Mouse (Mus musculus) heart, adult 9 months (tissue): ENCODE measurements around the gene Tspyl4.
"Not testable (repeated sequence)": the region's sequence is repeated elsewhere in the genome, so short reads cannot be mapped to it uniquely, and the experiment has no call there.

ENCODE experiments used
- DNase-seq, 2 experiments: peaks; one replicate each; pipeline ENCODE4 v3.0.0; 2022; ENCODE audit warnings: low spot score in 2 of 2

Tspyl4 gene

DNA sequence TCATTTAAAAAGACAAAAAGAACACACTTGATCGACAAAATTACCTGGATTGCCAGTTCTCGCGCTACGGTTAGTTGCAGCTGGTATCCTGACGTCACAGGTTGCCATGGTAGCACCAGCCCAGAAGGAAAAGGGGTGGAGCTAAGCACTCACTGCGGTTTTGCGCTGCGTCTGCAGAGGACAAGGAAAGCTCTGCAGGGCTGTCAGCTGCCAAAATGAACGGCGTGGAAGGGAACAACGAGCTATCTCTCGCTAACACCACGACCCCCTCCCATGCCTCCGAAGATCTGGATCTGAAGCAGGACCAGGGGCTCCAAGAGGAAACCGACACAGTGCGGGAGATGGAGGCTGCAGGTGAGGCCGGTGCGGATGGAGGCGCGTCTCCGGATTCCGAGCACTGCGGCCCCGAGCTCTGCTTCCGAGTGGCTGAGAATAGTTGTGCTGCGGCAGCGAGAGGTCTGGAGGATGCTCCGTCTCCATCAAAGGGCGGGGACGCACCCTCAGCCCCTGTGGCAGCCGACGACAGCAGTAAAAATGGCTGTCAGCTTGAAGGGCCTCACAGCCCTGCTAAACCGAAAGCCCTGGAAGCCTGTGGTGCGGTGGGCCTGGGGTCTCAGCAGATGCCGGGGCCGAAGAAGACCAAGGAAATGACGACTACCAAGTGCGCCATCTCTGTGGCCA is at the start of gene Tspyl4:
Gene Tspyl4 (plus strand): TSS at position 144 of the 681 bp plus-strand sequence.
- DNase-seq, result peak; percentile 90 to 91

DNA sequence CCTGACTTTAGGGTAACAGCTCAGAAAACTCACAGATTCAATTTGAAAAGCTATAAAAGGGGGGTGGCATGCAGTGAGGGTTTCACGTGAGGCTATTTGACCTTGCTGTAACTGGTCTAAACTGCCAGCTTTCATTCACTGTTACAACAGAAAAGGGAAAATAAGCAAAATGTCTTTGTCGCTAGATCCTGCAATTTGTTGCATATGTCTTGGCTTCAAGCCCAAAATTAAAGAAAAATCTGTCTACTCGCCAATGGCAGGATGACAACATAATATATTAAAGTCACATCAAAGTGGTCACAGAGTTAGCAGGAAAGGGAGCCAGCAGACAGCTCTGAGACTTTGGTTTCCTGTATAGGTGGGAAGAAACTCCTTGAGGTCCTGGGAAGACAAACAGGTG is 49.5 kb upstream of the Tspyl4 start:
- no peak for DNase-seq

GRCm38 (mm10) chr10:34249594-34249993 is 47.6 kb upstream of the Tspyl4 start:
- DNase-seq, result no peak

GRCm38 (mm10) chr10:34252833-34253232 is 44.4 kb upstream of the Tspyl4 start:
- DNase-seq, result not testable (repeated sequence)

DNA sequence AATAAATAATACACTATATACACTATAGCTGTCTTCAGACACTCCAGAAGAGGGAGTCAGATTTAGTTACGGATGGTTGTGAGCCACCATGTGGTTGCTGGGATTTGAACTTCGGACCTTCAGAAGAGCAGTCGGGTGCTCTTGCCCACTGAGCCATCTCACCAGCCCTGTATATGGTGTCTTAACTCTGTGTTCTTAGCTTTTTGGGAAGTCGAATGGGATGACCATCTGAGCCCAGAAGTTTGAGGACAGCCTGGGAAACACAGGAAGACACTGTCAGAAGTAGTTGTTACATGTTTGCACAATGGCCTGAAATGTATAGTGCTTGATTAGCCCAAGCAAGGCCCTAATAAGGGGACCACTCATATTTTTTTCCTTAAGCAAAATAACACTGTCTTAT is 32.1 kb upstream of the Tspyl4 start:
- DNase-seq, result no peak

DNA sequence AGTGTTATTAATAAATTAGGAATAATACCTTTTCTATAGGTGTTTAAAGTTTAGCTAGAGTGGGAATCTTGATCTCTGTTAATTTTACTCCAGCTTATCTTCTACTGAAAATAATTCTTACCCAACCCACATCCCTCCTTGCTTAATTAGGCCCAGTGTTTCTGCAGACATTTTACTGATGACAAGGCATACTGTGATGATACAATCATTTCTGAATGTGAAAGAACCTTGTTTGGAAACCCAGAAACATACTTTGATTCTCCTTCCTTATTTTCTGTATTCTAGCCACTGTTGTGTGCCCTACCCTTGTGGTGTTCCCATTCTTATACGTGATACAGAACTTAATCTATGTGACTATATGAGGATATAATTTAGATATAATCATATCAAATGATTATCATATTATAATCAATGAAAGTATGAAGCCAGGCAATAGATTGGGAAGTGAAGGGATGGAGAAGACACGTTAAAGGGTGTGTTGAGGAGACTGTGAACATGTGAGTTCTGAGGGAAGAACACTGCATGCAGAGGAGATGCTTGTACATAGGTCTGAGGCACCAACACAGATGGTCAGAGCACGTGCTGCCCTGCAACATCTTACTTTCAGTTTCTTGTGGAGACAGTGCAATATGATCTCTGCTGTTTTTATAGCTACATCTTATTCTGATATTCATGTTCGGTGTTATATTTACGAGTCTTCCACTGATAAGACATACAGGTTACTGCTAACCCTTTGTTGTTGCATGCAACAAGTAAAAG is 29.8 kb upstream of the Tspyl4 start:
- DNase-seq, result no peak

- DNase-seq, result peak; percentile 10 to 43
Measured at GRCm38 (mm10) chr10:34271681-34272080, 25.6 kb upstream of the Tspyl4 start.

- DNase-seq, result peak in 1 of 2 experiments; percentile 55
Measured at GRCm38 (mm10) chr10:34280591-34281175, 16.6 kb upstream of the Tspyl4 start.

GRCm38 (mm10) chr10:34281211-34281961 is 15.9 kb upstream of the Tspyl4 start:
- no peak for DNase-seq

DNA sequence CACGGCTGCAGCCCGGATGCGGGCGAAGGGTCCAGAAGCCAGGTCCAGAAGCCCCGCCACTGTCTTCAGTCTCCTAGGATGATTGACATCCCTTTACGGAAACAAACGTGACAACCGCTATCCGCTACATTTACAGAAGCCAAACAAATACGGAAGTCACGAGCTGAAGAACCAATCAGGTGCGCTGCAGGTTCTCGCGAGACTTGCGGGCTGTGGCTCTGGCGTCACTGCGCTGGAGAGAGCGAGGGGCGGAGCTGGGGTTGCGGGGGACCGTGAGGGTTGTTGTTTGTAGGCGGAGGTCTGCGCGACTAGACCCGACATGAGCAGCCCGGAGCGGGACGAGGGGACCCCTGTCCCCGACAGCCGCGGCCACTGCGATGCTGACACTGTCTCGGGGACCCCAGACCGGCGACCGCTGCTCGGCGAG is 15.3 kb upstream of the Tspyl4 start, which contains the start of gene Tspyl1:
Gene Tspyl1 (plus strand): TSS at position 229 of the 427 bp plus-strand sequence.
- peak; percentile 97 to 98 for DNase-seq

DNA sequence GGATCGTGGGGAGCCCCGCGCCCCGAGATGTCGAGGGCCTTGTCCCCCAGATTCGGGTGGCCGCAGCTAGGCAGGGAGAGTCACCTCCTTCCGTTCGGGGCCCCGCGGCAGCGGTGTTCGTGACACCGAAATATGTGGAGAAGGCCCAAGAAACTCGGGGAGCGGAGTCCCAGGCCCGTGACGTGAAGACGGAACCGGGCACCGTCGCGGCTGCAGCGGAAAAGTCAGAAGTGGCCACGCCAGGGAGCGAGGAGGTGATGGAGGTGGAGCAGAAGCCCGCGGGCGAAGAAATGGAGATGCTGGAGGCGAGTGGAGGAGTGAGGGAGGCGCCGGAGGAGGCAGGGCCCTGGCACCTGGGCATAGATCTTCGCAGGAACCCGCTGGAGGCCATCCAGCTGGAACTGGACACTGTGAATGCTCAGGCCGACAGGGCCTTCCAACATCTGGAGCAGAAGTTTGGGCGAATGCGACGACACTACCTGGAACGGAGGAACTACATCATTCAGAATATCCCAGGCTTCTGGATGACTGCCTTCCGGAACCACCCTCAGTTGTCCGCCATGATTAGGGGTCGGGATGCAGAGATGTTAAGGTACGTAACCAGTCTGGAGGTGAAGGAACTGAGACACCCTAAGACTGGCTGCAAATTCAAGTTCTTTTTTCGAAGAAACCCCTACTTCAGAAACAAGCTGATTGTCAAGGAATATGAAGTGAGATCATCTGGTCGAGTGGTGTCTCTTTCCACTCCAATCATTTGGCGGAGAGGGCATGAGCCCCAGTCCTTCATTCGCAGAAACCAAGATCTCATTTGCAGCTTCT is 14.6 kb upstream of the Tspyl4 start:
- peak; percentile 50 to 58 for DNase-seq

DNA sequence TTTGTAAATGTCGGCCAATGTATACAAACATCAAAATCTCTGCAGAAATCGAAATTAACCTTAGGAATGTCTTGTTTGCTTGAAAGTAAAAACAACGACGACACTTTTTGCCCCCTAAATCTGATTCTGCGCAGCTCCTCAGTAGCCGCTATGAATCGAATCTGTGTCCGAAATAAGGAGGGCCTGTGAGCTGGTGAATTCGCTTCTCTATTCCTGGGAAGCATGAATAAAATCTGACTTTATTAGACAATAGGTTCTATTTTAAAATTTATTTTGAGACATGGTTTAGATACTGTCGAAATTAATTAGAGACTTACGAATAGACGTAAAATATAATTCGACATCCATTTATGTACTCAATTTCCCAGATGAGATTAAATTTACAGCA is 337 bp upstream of the Tspyl4 start:
- no peak for DNase-seq

DNA sequence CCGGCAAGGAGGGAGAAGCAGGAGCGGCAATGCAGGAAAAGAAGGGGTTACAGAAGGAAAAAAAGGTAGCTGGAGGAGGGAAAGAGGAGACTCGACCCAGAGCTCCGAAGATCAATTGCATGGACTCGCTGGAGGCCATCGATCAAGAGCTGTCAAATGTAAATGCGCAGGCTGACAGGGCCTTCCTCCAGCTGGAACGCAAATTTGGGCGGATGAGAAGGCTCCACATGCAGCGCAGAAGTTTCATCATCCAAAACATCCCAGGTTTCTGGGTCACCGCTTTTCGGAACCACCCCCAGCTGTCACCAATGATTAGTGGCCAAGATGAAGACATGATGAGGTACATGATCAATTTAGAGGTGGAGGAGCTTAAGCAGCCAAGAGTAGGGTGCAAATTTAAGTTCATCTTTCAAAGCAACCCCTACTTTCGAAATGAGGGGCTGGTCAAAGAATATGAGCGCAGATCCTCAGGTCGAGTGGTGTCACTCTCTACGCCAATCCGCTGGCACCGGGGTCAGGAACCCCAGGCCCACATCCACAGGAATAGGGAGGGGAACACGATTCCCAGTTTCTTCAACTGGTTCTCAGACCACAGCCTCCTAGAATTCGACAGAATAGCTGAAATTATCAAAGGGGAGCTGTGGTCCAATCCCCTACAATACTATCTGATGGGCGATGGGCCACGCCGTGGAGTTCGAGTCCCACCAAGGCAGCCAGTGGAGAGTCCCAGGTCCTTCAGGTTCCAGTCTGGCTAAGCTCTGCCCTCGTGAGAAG is 925 bp downstream of the Tspyl4 start:
- DNase-seq, result peak in 1 of 2 experiments; percentile 4

- DNase-seq, result no peak
Measured at GRCm38 (mm10) chr10:34300368-34300767, 3.1 kb downstream of the Tspyl4 start.

DNA sequence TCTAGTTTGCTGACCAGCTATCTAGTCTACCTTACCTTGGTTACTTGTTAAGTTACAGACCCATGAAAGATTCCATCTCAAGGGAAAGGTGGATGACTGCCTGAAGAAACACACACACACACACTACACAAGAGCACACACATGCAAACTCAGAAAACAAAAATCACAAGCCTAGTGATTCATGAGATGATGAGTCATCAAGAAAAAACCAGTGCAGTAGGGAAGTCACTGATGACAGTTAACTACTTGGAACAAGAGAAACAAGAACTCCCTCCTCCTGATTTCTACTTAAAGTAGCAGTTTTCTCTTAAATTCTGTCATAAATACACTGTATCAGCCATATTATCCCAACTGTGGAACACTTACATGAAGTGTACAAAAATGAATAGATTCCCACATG is 9.8 kb downstream of the Tspyl4 start:
- DNase-seq, result no peak

- DNase-seq, result no peak
Measured at GRCm38 (mm10) chr10:34309915-34310685, 12.9 kb downstream of the Tspyl4 start.

DNA sequence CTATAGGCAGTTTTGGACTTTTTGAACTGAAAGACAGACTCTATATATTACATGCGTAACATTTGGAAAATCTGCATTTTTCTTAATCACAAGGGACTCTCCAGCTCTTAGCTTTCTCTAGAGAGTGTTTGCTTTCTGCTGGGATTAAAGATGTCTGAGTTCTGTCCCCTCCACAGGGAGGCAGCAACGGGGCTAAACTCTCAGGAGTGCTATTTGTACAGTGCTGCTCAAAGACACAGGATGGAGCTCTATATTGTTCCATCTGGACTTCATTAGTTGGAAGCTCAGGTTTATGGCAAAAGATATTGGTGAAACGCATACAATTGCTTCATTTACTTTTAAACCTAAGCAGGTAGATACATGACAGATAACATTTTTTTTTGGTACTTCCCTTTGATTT is 15.3 kb downstream of the Tspyl4 start:
- no peak for DNase-seq

DNA sequence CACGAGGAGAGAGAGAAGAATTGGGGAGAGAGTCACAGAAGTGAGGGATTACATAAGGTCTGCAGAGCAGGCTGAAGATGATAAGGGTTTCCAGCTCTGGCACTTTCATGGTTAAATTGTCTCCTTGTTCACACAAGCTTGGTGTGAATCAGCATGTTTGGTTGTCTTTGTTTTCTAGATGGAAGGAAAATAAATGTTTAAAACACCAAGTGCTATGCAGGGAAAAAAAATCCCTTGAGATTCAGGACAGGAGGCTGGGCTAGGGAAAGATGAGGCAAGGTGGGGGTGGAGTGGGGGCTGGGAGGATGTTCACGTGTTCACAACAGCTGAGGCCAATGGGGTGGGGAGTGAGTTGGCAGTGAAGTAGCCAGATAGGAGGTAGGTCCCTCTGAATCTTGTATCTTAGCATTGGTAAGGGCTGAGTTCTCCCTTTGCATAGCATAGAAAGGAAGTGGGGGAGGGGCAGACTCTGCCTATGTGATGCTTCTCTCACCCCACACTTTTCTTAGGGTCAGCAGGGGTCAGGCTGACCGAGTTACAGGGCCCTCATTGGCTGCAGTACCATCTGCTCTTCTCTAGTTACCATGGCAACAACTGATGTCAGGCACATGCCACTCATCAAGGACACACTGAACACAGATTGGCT is 19.5 kb downstream of the Tspyl4 start:
- DNase-seq, result no peak

- no peak for DNase-seq
Measured at GRCm38 (mm10) chr10:34317217-34317606, 20.0 kb downstream of the Tspyl4 start.
